Mouse (Mus musculus): ENCODE results near the gene Tmbim1.

DNA sequence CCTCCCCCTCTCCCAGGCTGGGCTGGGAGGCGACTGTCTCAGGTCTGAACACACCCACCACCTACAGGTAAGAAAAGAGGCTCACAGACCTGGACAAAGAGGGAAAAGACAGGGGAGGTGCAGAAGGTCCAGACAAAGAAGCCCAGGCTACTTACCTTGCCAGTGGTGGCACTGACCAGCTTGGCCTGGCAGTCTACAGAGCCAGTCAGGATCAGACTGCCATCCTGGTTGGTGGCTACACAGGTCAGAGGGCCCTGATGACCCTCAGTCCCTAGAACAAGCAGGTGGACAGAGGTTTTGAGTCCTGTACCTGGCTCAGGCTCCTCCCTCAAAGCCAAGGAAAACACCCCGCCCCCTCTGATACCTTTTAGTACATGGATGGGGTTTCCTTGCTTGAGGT, 24.1 kb downstream of the Tmbim1 start:
- no peak for TF ChIP-seq POLR2A (IDR thresholded peaks at IDR 0.05; ENCODE audit: extremely low read depth, insufficient read depth, low read length)
- no peak for TF ChIP-seq CTCF (IDR thresholded peaks at IDR 0.05; ENCODE audit: extremely low read depth, insufficient read depth, low read length)
